Mouse (Mus musculus) MEL (cell line): ENCODE measurements at regions not wholly inside any gene's neighbourhood (a gene's known extent, or its start where the extent isn't known, plus 50 kb on each side); places are given as distances from the start of the nearest gene placed in this dataset.

ENCODE experiments used
- CTCF ChIP-seq, 3 experiments: IDR thresholded peaks in 2 of 3; conservative IDR thresholded peaks in 1 of 3; 2 replicates each; pipeline ENCODE4 v1.5.1; 2011 to 2012; ENCODE audit warnings: low read length in 3 of 3, low read depth in 2 of 3, mild to moderate bottlenecking in 2 of 3, improper control_type of control experiment in 1 of 3, inconsistent platforms in 1 of 3, mixed read lengths in 1 of 3, moderate library complexity in 1 of 3; ENCODE audit not compliant: control insufficient read depth in 1 of 3, insufficient read depth in 1 of 3, poor library complexity in 1 of 3, severe bottlenecking in 1 of 3
- E2F4 ChIP-seq: IDR thresholded peaks from 2 replicates; pipeline ENCODE4 v1.6.1; 2011; ENCODE audit warnings: low read depth, low read length, improper control_type of control experiment, borderline replicate concordance
- ELF1 ChIP-seq: IDR thresholded peaks from 2 replicates; pipeline ENCODE4 v1.6.1; 2014; ENCODE audit warnings: low read depth, mild to moderate bottlenecking, inconsistent platforms, low read length, improper control_type of control experiment, moderate library complexity
- EP300 ChIP-seq, 2 experiments: IDR thresholded peaks; 2 replicates each; pipeline ENCODE4 v1.6.1; 2011; ENCODE audit warnings: improper control_type of control experiment in 2 of 2, low read length in 2 of 2, low read depth in 1 of 2, mild to moderate bottlenecking in 1 of 2
- MAX ChIP-seq: IDR thresholded peaks from 2 replicates; pipeline ENCODE4 v1.6.1; 2011; ENCODE audit warnings: low read length, improper control_type of control experiment
- NELFE ChIP-seq: IDR thresholded peaks from 2 replicates; pipeline ENCODE4 v1.6.1; 2011; ENCODE audit warnings: low read depth, low read length, improper control_type of control experiment
- POLR2A ChIP-seq, 2 experiments: IDR thresholded peaks; 2 replicates each; pipeline ENCODE4 v1.6.1; 2011 to 2012; ENCODE audit warnings: low read length in 2 of 2, mild to moderate bottlenecking in 2 of 2, control low read depth in 1 of 2, improper control_type of control experiment in 1 of 2, low read depth in 1 of 2, moderate library complexity in 1 of 2; ENCODE audit not compliant: control insufficient read depth in 1 of 2, insufficient read depth in 1 of 2, poor library complexity in 1 of 2
- RAD21 ChIP-seq: IDR thresholded peaks from 2 replicates; pipeline ENCODE4 v1.6.1; 2011; ENCODE audit warnings: mild to moderate bottlenecking, low read depth, low read length, improper control_type of control experiment
- SMC3 ChIP-seq: IDR thresholded peaks from 2 replicates; pipeline ENCODE4 v1.6.1; 2011; ENCODE audit warnings: low read depth, low read length, improper control_type of control experiment
- USF2 ChIP-seq, 2 experiments: IDR thresholded peaks; 2 replicates each; pipeline ENCODE4 v1.6.1; 2011 to 2012; ENCODE audit warnings: improper control_type of control experiment in 2 of 2, low read length in 2 of 2, borderline replicate concordance in 1 of 2, inconsistent platforms in 1 of 2, low read depth in 1 of 2, mild to moderate bottlenecking in 1 of 2; ENCODE audit not compliant: insufficient read depth in 1 of 2
- ZC3H11A ChIP-seq: IDR thresholded peaks from 2 replicates; pipeline ENCODE4 v1.6.1; 2012; ENCODE audit warnings: low read depth, mild to moderate bottlenecking, inconsistent platforms, low read length, improper control_type of control experiment
- ZKSCAN1 ChIP-seq: IDR thresholded peaks from 2 replicates; pipeline ENCODE4 v1.6.1; 2012; ENCODE audit warnings: low read depth, mild to moderate bottlenecking, inconsistent platforms, low read length, improper control_type of control experiment, moderate library complexity
- ZNF384 ChIP-seq: IDR thresholded peaks from 2 replicates; pipeline ENCODE4 v1.6.1; 2012; ENCODE audit warnings: low read depth, mild to moderate bottlenecking, inconsistent platforms, low read length, improper control_type of control experiment

DNA sequence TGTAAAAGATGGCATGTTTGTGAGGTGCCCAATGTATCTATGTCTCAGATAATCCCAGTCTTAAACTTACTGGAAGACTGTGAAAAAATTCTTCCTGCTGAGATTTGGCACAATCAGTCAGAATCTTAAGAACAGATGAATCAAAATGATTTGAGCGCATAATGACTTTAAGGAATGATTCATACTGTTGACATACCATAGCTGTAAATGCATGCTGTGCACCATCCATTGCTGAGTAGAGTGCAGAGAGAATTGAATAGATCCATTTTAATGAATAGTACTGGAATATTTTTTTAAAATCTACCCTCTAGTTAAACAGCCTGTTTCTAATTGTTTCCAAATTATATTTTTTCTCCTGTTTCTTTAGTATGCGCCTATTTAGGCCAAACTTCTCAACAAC is 645.5 kb downstream of the Gm6377 start:
- no peak for TF ChIP-seq E2F4
- no peak for TF ChIP-seq ZKSCAN1
- TF ChIP-seq RAD21 = no peak
- no peak for TF ChIP-seq SMC3
- TF ChIP-seq MAX = no peak
- TF ChIP-seq EP300 (IDR thresholded peaks at IDR 0.05; ENCODE audit: low read depth in 1 of 2, low read length in 2 of 2) = no peak
- TF ChIP-seq POLR2A (IDR thresholded peaks at IDR 0.05; ENCODE audit: control insufficient read depth in 1 of 2, insufficient read depth in 1 of 2, low read depth in 1 of 2, low read length in 2 of 2, poor library complexity in 1 of 2) = no peak
- TF ChIP-seq ZC3H11A = no peak
- TF ChIP-seq CTCF (IDR thresholded peaks at IDR 0.05 in 2 of 3, conservative IDR thresholded peaks at IDR 0.05 in 1 of 3; ENCODE audit: control insufficient read depth in 1 of 3, insufficient read depth in 1 of 3, low read depth in 2 of 3, low read length in 3 of 3, poor library complexity in 1 of 3, severe bottlenecking in 1 of 3) = no peak
- no peak for TF ChIP-seq ZNF384
- TF ChIP-seq NELFE = no peak
- no peak for TF ChIP-seq ELF1
- no peak for TF ChIP-seq USF2 (IDR thresholded peaks at IDR 0.05; ENCODE audit: borderline replicate concordance in 1 of 2, insufficient read depth in 1 of 2, low read depth in 1 of 2, low read length in 2 of 2)
